Mouse (Mus musculus) liver, adult 2 months (tissue): ENCODE measurements around the gene Ubfd1. TPM values are rescaled to one million over a fixed set of nuclear protein-coding genes. Genes with fewer than 3 reads are reported as not detected.
A peak's percentile ranks its signal among the peaks of the same experiment; 100 is the strongest.

Experiments used
- DNase-seq: peaks from one replicate; pipeline ENCODE4 v3.0.0-alpha.2; 2011; ENCODE audit warnings: low read depth, low spot score; ENCODE audit errors: extremely low read depth
- H3K27ac ChIP-seq: fragments of 200-500 bp; replicated peaks from 2 replicates; pipeline ENCODE4 v1.5.1; 2012; ENCODE audit warnings: low read depth, mild to moderate bottlenecking, control low read depth, inconsistent platforms, low read length; ENCODE audit not compliant: insufficient read depth
- H3K27me3 ChIP-seq: fragments of 200-500 bp; 2 replicates; pipeline ENCODE4 v1.6.1; 2012; ENCODE audit warnings: mild to moderate bottlenecking, moderate library complexity, low read length, inconsistent platforms; ENCODE audit not compliant: control insufficient read depth, insufficient read depth
- H3K36me3 ChIP-seq: fragments of 200-500 bp; 2 replicates; pipeline ENCODE4 v1.6.1; 2012; ENCODE audit warnings: low read length, inconsistent platforms; ENCODE audit not compliant: control insufficient read depth, insufficient read depth
- H3K4me1 ChIP-seq: fragments of 200-500 bp; 2 replicates; pipeline ENCODE4 v1.6.1; 2011; ENCODE audit warnings: low read length; ENCODE audit not compliant: control insufficient read depth, insufficient read depth
- H3K4me3 ChIP-seq: fragments of 200-500 bp; 2 replicates; pipeline ENCODE4 v1.5.1; 2011; ENCODE audit warnings: low read depth, mild to moderate bottlenecking, control low read depth, low read length, moderate library complexity; ENCODE audit not compliant: insufficient read depth
- H3K79me2 ChIP-seq: fragments of 200-500 bp; 2 replicates; pipeline ENCODE4 v1.6.1; 2012; ENCODE audit warnings: inconsistent platforms, mild to moderate bottlenecking, low read length, moderate library complexity; ENCODE audit not compliant: control insufficient read depth, insufficient read depth
- H3K9ac ChIP-seq: fragments of 200-500 bp; 2 replicates; pipeline ENCODE4 v1.6.1; 2012; ENCODE audit warnings: low read depth, mild to moderate bottlenecking, control low read depth, inconsistent platforms, low read length
- CTCF ChIP-seq: fragments of 200-500 bp; IDR thresholded peaks from 2 replicates; pipeline ENCODE4 v1.5.1; 2011; ENCODE audit warnings: low read depth, low read length, control low read depth
- POLR2A ChIP-seq: fragments of 200-500 bp; IDR thresholded peaks from 2 replicates; pipeline ENCODE4 v1.6.1; 2011; ENCODE audit warnings: low read length, control low read depth; ENCODE audit not compliant: insufficient read depth; ENCODE audit errors: extremely low read depth
- WGBS: fragments of 180-500 bp; shearing (Covaris S2); methylation state at CpG from one replicate; pipeline ENCODE4 v1.1.7; 2018; 5-methylcytosine and 5-hydroxymethylcytosine counted together
- polyA plus RNA-seq: library from polyadenylated mRNA; depleted of rRNA; stranded (reverse); fragments of >200 nt; gene quantifications from 2 replicates; pipeline ENCODE4 v1.2.3, GENCODE M21; 2012
- total RNA-seq: library from RNA; depleted of rRNA; stranded (reverse); fragments of >200 nt; gene quantifications from 2 replicates; pipeline ENCODE4 v1.2.3, GENCODE M21; 2014

Gene Ubfd1
- total and polyA plus RNA-seq, 2 experiments = 15.2 to 15.8 TPM

GRCm38 (mm10) chr7:122022131-122022530, 44.8 kb upstream of the Ubfd1 start:
- Histone ChIP-seq H3K36me3 (no peaks in the 10 kb centered on the region), H3K27me3 (no peaks in the 10 kb centered on the region), H3K4me1 (peaks cover 3% of the 10 kb centered on the region; the same call in 1 of the 2 replicates), H3K4me3 (no peak overlapping the region), H3K27ac (no peak overlapping the region), H3K79me2 (peaks cover 14% of the 10 kb centered on the region; the same call in 1 of the 2 replicates), H3K9ac (no peak overlapping the region)
- 98% methylated on average over 2 of the region's 2 CpGs for WGBS
- no peak for TF ChIP-seq CTCF
- no peak for TF ChIP-seq POLR2A
- no peak for DNase-seq

GRCm38 (mm10) chr7:122033371-122033770, 33.6 kb upstream of the Ubfd1 start:
- no peak overlapping the region for H3K27ac ChIP-seq
- H3K27me3 ChIP-seq = no peaks in the 10 kb centered on the region
- H3K79me2 ChIP-seq = no peaks in the 10 kb centered on the region
- H3K36me3 ChIP-seq = peaks cover 11% of the 10 kb centered on the region
- H3K4me3 ChIP-seq = no peak overlapping the region
- TF ChIP-seq CTCF (no peak), POLR2A (no peak)
- no peak for DNase-seq
- no peak overlapping the region for H3K9ac ChIP-seq
- 66% methylated on average over 3 of the region's 3 CpGs for WGBS
- H3K4me1 ChIP-seq = no peaks in the 10 kb centered on the region

DNA sequence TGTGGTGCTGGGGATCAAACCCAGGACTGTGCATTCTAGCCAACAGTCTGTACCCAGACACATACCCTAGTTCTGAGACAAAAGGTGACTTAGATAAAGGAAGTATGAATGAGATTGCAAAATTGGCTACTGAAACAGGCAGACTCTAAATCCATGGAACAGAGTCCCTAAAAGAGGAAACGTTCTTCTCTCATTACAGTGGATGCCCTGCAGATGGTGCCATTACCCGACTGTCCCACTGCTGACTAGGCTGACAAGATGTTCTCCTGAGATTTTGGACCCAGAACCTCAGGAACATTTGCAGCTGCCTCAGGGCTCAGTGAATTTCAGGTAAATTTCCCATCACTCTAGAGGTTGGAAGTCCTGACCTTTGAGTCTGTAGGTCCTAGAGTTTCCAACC, 32.6 kb upstream of the Ubfd1 start:
- Histone ChIP-seq H3K27ac (no peak overlapping the region), H3K4me3 (no peak overlapping the region), H3K79me2 (no peaks in the 10 kb centered on the region), H3K27me3 (no peaks in the 10 kb centered on the region), H3K4me1 (no peaks in the 10 kb centered on the region), H3K36me3 (peaks cover 21% of the 10 kb centered on the region), H3K9ac (no peak overlapping the region)
- DNase-seq = peak; percentile 29
- TF ChIP-seq POLR2A (no peak), CTCF (peak; percentile 42; the same call in 1 of the 2 replicates)
- WGBS = 12% methylated on average over 2 of the region's 2 CpGs

DNA sequence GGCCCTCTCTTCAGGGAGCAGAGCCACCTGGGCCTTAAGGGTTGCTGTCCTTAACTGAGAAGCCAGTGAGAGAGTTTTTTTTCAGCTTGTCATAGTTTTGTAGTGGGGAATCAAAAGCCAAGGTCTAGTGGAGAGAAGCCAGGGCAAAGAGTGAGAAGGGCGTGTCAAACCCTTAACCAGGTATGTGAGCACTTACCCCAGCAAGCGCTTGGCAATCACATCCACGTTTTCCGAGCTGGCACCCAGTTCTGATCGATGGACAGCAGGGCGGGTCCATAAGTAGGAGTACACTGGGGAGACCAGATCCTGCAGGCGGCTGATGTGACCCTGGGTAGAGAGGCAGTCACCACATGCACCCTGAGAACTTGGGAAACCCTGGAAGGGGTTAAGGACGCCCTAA, 22.9 kb upstream of the Ubfd1 start:
- Histone ChIP-seq H3K27ac (no peak overlapping the region), H3K27me3 (no peaks in the 10 kb centered on the region), H3K79me2 (no peaks in the 10 kb centered on the region), H3K4me1 (no peaks in the 10 kb centered on the region), H3K36me3 (peaks cover 40% of the 10 kb centered on the region), H3K9ac (no peak overlapping the region), H3K4me3 (no peak overlapping the region)
- peak; percentile 93 for DNase-seq
- 72% methylated on average over 8 of the region's 8 CpGs for WGBS
- TF ChIP-seq POLR2A (no peak), CTCF (no peak)

DNA sequence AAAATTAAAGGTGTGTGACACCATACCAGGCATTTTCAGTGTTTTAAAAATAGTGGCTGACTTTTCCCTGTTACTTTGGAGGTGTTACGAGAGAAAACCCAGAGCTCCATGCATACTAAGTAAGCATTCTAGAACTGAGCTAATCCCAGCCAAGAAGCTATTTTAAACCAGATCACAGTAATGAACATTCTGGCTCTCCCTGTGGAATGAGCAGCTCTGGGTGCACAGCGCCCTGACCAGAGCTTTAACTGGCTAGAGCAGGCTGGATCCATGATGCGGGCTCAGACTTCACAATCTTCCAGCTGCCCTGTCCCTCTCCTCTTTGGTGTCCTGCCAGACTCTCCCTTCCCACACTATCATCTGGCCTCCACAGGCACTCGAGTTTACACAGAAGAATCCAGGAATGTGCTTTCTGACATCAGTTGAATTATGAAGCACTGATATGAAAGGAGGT, 21.8 kb upstream of the Ubfd1 start:
- DNase-seq = peak; percentile 24
- no peak for TF ChIP-seq POLR2A
- TF ChIP-seq CTCF = no peak
- 85% methylated on average over 4 of the region's 4 CpGs for WGBS
- H3K4me1 ChIP-seq = no peaks in the 10 kb centered on the region
- no peak overlapping the region for H3K27ac ChIP-seq
- no peak overlapping the region for H3K9ac ChIP-seq
- peaks cover 33% of the 10 kb centered on the region for H3K36me3 ChIP-seq
- H3K79me2 ChIP-seq = no peaks in the 10 kb centered on the region
- H3K27me3 ChIP-seq = no peaks in the 10 kb centered on the region
- no peak overlapping the region for H3K4me3 ChIP-seq

DNA sequence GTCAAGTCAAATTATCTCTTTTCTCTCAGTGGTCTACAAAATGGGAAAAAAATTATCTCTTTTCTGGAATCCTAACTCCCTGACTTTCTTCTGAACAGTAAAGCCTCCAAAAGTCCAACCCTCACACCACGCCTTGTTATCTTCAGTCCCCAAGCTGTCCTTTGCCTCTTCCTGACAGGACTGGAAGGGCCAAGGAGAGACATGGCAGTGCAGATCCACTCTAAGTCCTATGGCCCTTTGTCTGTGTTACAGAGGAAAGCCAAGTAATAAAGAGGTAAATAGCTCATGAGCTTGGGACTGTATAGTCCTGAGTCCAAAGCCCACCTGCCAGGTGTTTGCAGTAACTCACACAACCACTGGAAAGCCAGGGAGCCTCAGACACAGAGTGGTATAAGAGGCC, 21.3 kb upstream of the Ubfd1 start:
- TF ChIP-seq POLR2A (no peak), CTCF (no peak)
- no peak overlapping the region for H3K9ac ChIP-seq
- no peaks in the 10 kb centered on the region for H3K79me2 ChIP-seq
- H3K4me3 ChIP-seq = no peak overlapping the region
- H3K27ac ChIP-seq = no peak overlapping the region
- DNase-seq = no peak
- no peaks in the 10 kb centered on the region for H3K27me3 ChIP-seq
- H3K36me3 ChIP-seq = peaks cover 28% of the 10 kb centered on the region
- no peaks in the 10 kb centered on the region for H3K4me1 ChIP-seq
- WGBS = 86% methylated on average over 1 of the region's 1 CpGs
